Mouse (Mus musculus) heart, postnatal 36 days (tissue): ENCODE data around the gene Dgkh. TPM values are rescaled to one million over a fixed set of nuclear protein-coding genes. Genes with fewer than 3 reads are reported as not detected.

Experiments used
- DNase-seq, 2 experiments: peaks; one replicate each; pipeline ENCODE4 v3.0.0; 2021 to 2022
- intact Hi-C: fragments of 180-260 bp; cut with DNase I; formaldehyde crosslinking; loops from one replicate; pipeline ENCODE4 v1.15.1; 2025
- total RNA-seq, 2 experiments: library from RNA; stranded (reverse); gene quantifications; 2 replicates each; pipeline ENCODE4 v1.2.3; 2021

Gene Dgkh
- total RNA-seq, 2 experiments from 2014 or later = 6.7 to 7.0 TPM

GRCm38 (mm10) chr14:78509791-78510190 lies 222.8 kb downstream of the Dgkh start:
- intact Hi-C loops = no loop called here
- DNase-seq = no peak

Other genes starting within 250 kb of the Dgkh start
- 10 to 100 TPM; 29.3 to 34.0 TPM for gene Akap11, start 196.0 kb downstream of the Dgkh start, total RNA-seq
- gene Vwa8, start 116.3 kb upstream of the Dgkh start, total RNA-seq = 100 to 1,000 TPM; 173 to 197 TPM